Mouse (Mus musculus) neural tube, embryonic 15.5 days (tissue): ENCODE results near the gene Ube2g2. TPM values are rescaled to one million over a fixed set of nuclear protein-coding genes. Genes with fewer than 3 reads are reported as not detected.
A peak's percentile ranks its signal among the peaks of the same experiment; 100 is the strongest.
"Not testable (repeated sequence)": the region's sequence is repeated elsewhere in the genome, so short reads cannot be mapped to it uniquely, and the experiment has no call there.

Source experiments
- ATAC-seq: fragments of 200-750 bp; cut with Nextera tagmentation; 2 replicates; pipeline ENCODE4 v1.8.0; 2017; ENCODE audit warnings: mild to moderate bottlenecking, moderate TSS enrichment, moderate library complexity; ENCODE audit not compliant: low FRiP score
- H3K27ac ChIP-seq: fragments of 300-500 bp; sonication (generic); replicated peaks from 2 replicates; pipeline ENCODE4 v1.5.1; 2015; ENCODE audit warnings: mild to moderate bottlenecking, inconsistent platforms
- H3K27me3 ChIP-seq: fragments of 300-500 bp; sonication (generic); replicated peaks from 2 replicates; pipeline ENCODE4 v1.6.1; 2015; ENCODE audit warnings: inconsistent platforms
- H3K36me3 ChIP-seq: fragments of 300-500 bp; sonication (generic); 2 replicates; pipeline ENCODE4 v1.6.1; 2015; ENCODE audit warnings: inconsistent platforms
- H3K4me1 ChIP-seq: fragments of 300-500 bp; sonication (generic); 2 replicates; pipeline ENCODE4 v1.6.1; 2015; ENCODE audit warnings: inconsistent platforms
- H3K4me2 ChIP-seq: fragments of 300-500 bp; sonication (generic); 2 replicates; pipeline ENCODE4 v1.6.1; 2015; ENCODE audit warnings: inconsistent platforms, mild to moderate bottlenecking, moderate library complexity
- H3K4me3 ChIP-seq: fragments of 300-500 bp; sonication (generic); replicated peaks from 2 replicates; pipeline ENCODE4 v1.5.1; 2015; ENCODE audit warnings: mild to moderate bottlenecking, inconsistent platforms
- H3K9ac ChIP-seq: fragments of 300-500 bp; sonication (generic); replicated peaks from 2 replicates; pipeline ENCODE4 v1.6.1; 2015; ENCODE audit warnings: mild to moderate bottlenecking, inconsistent platforms
- H3K9me3 ChIP-seq: fragments of 300-500 bp; sonication (generic); replicated peaks from 2 replicates; pipeline ENCODE4 v1.6.1; 2016; ENCODE audit warnings: inconsistent platforms
- WGBS: fragments of 180-500 bp; shearing (Covaris S2); methylation state at CpG from one replicate; pipeline ENCODE4 v1.1.7; 2015; ENCODE audit warnings: mixed read lengths; 5-methylcytosine and 5-hydroxymethylcytosine counted together
- microRNA counts: library from miRNA; unstranded; fragments of <30 nt; microRNA quantifications from one replicate; lab custom pipeline; 2016
- microRNA-seq: library from miRNA; unstranded; fragments of <30 nt; microRNA quantifications from one replicate; pipeline ENCODE4, GENCODE M21; 2017
- polyA plus RNA-seq: library from polyadenylated mRNA; unstranded; fragments of >200 nt; fragmentation: Nextera tagmentation; extraction: Ambion mirVana; gene quantifications from 2 replicates; pipeline ENCODE4 v1.2.1, GENCODE M21; 2015

Ube2g2 gene
- polyA plus RNA-seq, 1 experiment from 2014 or later, result 77.1 TPM

- Histone ChIP-seq H3K4me3 (no peak within 1 kb of the TSS), H3K27me3 (peaks cover 31% of the 10 kb centered on the region), H3K9me3 (no peaks in the 10 kb centered on the region), H3K36me3 (no peaks in the 10 kb centered on the region), H3K4me1 (peaks cover 25% of the 10 kb centered on the region), H3K27ac (no peak within 1 kb of the TSS), H3K4me2 (no peak within 1 kb of the TSS), H3K9ac (no peak within 1 kb of the TSS)
- 11% methylated on average over 22 of the region's 22 CpGs for WGBS
- no peak for ATAC-seq
Measured at GRCm38 (mm10) chr10:77685895-77686664, 64.0 kb downstream of the Ube2g2 start, which contains the start of gene Tspear. TSS of gene Tspear (plus strand) at chr10:77686569.

- H3K36me3 ChIP-seq, result no peaks in the 10 kb centered on the region
- H3K27me3 ChIP-seq, result peaks cover 31% of the 10 kb centered on the region
- H3K4me3 ChIP-seq, result no peak overlapping the region
- no peak overlapping the region for H3K9ac ChIP-seq
- H3K27ac ChIP-seq, result no peak overlapping the region
- H3K4me2 ChIP-seq, result no peak overlapping the region
- 26% methylated on average over 10 of the region's 10 CpGs for whole genome bisulfite sequencing
- H3K9me3 ChIP-seq, result no peaks in the 10 kb centered on the region
- H3K4me1 ChIP-seq, result peaks cover 25% of the 10 kb centered on the region
- no peak for ATAC-seq
Measured at GRCm38 (mm10) chr10:77687021-77687420, 64.9 kb downstream of the Ube2g2 start.

DNA sequence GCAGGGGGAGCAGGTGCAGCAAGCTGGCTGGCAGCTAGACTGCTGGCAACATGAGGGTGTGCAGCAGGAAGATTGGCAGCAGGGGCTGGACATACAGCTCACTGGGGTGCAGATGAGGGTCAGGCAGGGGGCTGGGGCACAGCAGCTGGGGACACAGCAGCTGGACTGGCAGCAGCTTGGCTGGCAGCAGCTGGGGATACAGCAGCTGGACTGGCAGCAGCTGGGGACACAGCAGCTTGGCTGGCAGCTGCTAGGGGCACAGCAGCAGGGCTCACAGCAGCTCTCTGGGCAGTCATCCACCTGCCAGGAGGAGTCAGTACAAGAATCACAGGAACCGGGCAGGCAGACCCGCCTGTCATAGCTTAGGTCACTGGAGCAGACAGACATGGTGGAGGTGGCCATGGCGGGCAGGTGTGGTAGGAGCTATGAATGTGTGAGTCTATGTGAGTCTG is 68.3 kb downstream of the Ube2g2 start, which contains the start of gene Gm19402:
Gene Gm19402 (minus strand): TSS at position 402 of the 452 bp plus-strand sequence.
- H3K27ac ChIP-seq, H3K4me2 ChIP-seq, H3K4me3 ChIP-seq, ATAC-seq, H3K9ac ChIP-seq, H3K36me3 ChIP-seq, H3K9me3 ChIP-seq: not testable (repeated sequence)
- 63% methylated on average over 3 of the region's 3 CpGs for WGBS
- Histone ChIP-seq H3K27me3 (peaks cover 28% of the 10 kb centered on the region), H3K4me1 (peaks cover 17% of the 10 kb centered on the region)

MicroRNAs encoded within 50 kb of the gene (microRNA counts, 519-probe panel; counts per million panel counts)
- 955 counts per million, percentile 5 among the panel's probes with 10 or more counts for microRNA mmu-miR-1930 (lab: Ali Mortazavi, UCI)

Small RNAs within 50 kb of the gene (microRNA-seq; reads per million reads assigned to microRNA genes)
- 5.4 reads per million, percentile 20 among the genes with 10 or more reads in this experiment for gene Mir1930

Other genes with a start within 250 kb of the Ube2g2 start
- gene Adarb1, start 204.0 kb upstream of the Ube2g2 start, polyA plus RNA-seq, result 17.9 and 19.8 TPM in 2 replicates
- gene Fam207a, start 106.5 kb upstream of the Ube2g2 start, polyA plus RNA-seq, result 42.4 and 42.6 TPM in 2 replicates
- gene Itgb2, start 92.0 kb upstream of the Ube2g2 start, polyA plus RNA-seq, result 1.0 and 4.8 TPM in 2 replicates
- 73.9 and 91.7 TPM in 2 replicates for gene Pttg1ip, start 40.6 kb upstream of the Ube2g2 start, polyA plus RNA-seq
- gene Sumo3, start 16.2 kb upstream of the Ube2g2 start, polyA plus RNA-seq, result 275 and 286 TPM in 2 replicates
- 1.4 and 2.4 TPM in 2 replicates for gene Gm49325, start 16.1 kb upstream of the Ube2g2 start, polyA plus RNA-seq
- 1.6 and 1.9 TPM in 2 replicates for gene Tspear, start 64.3 kb downstream of the Ube2g2 start, polyA plus RNA-seq
- not detected in 2 replicates for gene Gm19402, start 68.5 kb downstream of the Ube2g2 start, polyA plus RNA-seq
- gene Gm9508, start 75.0 kb downstream of the Ube2g2 start, polyA plus RNA-seq, result not detected in 2 replicates
- not detected in 2 replicates for gene Gm10272, start 84.4 kb downstream of the Ube2g2 start, polyA plus RNA-seq
- not detected in 2 replicates for gene Gm10024, start 89.2 kb downstream of the Ube2g2 start, polyA plus RNA-seq
- not detected in 2 replicates for gene Gm10142, start 93.5 kb downstream of the Ube2g2 start, polyA plus RNA-seq
- gene Krtap12-1, start 98.3 kb downstream of the Ube2g2 start, polyA plus RNA-seq, result not detected in 2 replicates
- gene Gm10100, start 104.2 kb downstream of the Ube2g2 start, polyA plus RNA-seq, result not detected in 2 replicates
- gene Gm18596, start 120.4 kb downstream of the Ube2g2 start, polyA plus RNA-seq, result not detected in 2 replicates
- gene Gm9736, start 129.1 kb downstream of the Ube2g2 start, polyA plus RNA-seq, result not detected in 2 replicates
- not detected in 2 replicates for gene Gm3233, start 137.4 kb downstream of the Ube2g2 start, polyA plus RNA-seq
- gene Gm3238, start 149.1 kb downstream of the Ube2g2 start, polyA plus RNA-seq, result not detected in 2 replicates
- gene Gm7138, start 154.7 kb downstream of the Ube2g2 start, polyA plus RNA-seq, result not detected in 2 replicates
- gene Gm3250, start 160.3 kb downstream of the Ube2g2 start, polyA plus RNA-seq, result not detected in 2 replicates
- not detected in 2 replicates for gene Gm7137, start 165.9 kb downstream of the Ube2g2 start, polyA plus RNA-seq
- not detected in 2 replicates for gene Gm9639, start 172.8 kb downstream of the Ube2g2 start, polyA plus RNA-seq
- gene Gm19668, start 176.9 kb downstream of the Ube2g2 start, polyA plus RNA-seq, result not detected in 2 replicates
- not detected in 2 replicates for gene Gm9507, start 189.6 kb downstream of the Ube2g2 start, polyA plus RNA-seq
- gene Gm2696, start 192.4 kb downstream of the Ube2g2 start, polyA plus RNA-seq, result not detected in 2 replicates
- not detected in 2 replicates for gene Krtap10-4, start 204.8 kb downstream of the Ube2g2 start, polyA plus RNA-seq
- gene Krtap10-10, start 213.7 kb downstream of the Ube2g2 start, polyA plus RNA-seq, result not detected in 2 replicates
- not detected in 2 replicates for gene Gm36176, start 224.5 kb downstream of the Ube2g2 start, polyA plus RNA-seq
- gene Gm10318, start 230.6 kb downstream of the Ube2g2 start, polyA plus RNA-seq, result 0.20 TPM in 1 of 2 replicates, not detected in the other
- not detected in 2 replicates for gene Gm3285, start 239.7 kb downstream of the Ube2g2 start, polyA plus RNA-seq